Mouse (Mus musculus) kidney, postnatal 14 days (tissue): ENCODE results near the gene Anks1b.

Experiments used
- DNase-seq: peaks from one replicate; pipeline ENCODE4 v3.0.0; 2022; ENCODE audit warnings: mixed read lengths

Anks1b gene

DNA sequence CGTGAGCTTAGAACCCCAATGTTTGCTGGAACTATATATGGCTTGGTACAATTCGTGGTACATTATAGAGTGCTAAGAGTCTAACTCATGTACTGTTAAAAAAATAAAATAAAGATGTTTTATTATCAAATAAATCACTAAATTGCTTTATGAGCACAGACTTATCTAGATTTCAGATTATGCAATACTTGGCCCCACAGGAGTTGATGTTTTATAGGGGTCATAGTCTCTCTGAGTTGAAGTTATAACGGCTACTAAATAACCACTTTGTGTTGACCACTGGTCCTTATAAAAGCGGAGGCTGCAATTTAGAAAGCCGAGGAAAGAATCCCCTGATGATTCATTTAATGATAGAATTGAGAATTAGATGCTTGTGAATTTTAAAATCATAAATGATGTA is 323.6 kb downstream of the Anks1b start:
- no peak for DNase-seq

GRCm38 (mm10) chr10:90210044-90210443 is 336.7 kb downstream of the Anks1b start:
- no peak for DNase-seq

- DNase-seq = no peak
Measured at GRCm38 (mm10) chr10:90220470-90220869, 347.2 kb downstream of the Anks1b start.

- DNase-seq = no peak
Measured at GRCm38 (mm10) chr10:90222793-90223495, 349.6 kb downstream of the Anks1b start.

- no peak for DNase-seq
Measured at GRCm38 (mm10) chr10:90235273-90235672, 362.0 kb downstream of the Anks1b start.

DNA sequence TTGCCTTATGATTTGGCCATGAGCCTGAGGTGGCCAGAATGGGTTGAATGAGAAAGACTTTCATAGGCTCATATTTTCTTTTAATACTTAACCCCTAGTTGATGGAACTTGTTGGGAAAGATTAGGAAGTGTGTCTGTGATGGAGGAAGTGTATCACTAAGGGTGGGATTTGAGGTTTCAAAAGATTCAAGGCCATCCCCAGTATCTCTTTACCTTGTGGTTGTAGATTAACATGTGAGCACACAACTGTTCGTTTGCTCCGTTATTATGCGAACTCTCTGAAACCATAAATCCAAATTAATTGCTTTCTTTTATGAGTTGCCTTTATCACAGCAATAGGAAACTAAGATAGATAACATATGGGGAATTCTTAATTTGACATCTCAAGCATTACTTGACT is 364.0 kb downstream of the Anks1b start:
- no peak for DNase-seq

GRCm38 (mm10) chr10:90258944-90259714 is 385.8 kb downstream of the Anks1b start:
- DNase-seq = no peak

GRCm38 (mm10) chr10:90271321-90271720 is 398.0 kb downstream of the Anks1b start:
- no peak for DNase-seq

DNA sequence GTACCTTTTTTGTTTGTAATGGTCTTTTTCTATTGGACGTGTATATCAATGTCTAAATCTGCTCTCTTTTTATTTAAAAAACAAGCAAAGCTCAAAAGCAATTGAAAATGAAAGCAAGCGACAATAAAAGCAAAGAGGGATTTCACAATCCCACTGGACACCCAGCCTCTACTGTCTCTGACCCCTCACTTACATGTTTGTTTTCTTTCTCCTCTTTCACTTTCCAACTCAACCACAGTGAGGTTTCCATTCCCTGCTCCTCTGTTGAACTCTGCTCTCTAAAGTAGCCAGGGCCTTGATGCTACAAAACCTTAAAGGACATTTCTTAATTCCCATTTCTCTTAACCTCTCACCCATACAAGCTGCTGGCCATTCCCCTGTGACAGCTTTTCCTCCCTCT is 400.0 kb downstream of the Anks1b start:
- DNase-seq = peak; percentile 13

DNA sequence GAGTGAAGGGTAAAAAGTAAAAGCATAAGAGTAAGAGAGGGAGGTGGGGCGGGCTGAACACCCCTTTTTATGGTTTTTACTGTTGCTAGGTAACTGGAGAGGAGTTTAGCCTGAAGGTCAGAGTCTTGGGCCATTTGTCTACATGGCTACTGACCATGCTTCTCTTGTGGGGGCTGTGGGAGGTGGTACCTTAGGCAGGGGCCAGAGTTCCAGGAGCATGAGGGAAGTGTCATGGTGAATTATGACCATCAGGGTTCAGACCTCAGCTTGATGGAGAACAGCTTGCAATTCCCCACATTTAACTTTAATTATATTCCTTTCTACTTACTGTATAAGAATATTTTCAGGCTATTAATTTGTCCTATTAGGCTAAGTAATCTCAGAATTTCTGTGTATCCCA is 413.3 kb downstream of the Anks1b start:
- no peak for DNase-seq

DNA sequence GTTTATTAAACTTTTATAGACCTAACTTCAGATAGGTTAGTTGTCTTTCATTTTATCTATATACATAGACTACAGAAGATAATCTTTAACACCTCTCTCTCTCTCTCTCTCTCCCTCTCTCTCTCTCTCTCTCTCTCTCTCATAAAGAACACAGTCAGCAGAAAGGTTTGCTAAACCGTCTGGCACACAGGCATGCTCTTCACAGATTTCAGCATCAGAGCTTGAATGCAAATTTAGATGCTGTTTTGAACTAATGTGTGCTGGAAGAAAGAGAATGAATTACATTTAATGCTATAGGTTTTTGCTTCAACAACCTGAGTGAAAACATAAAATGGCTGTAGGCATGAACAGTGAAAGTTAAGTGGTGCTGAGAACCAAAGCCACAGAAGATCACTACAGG is 429.9 kb downstream of the Anks1b start:
- no peak for DNase-seq

- DNase-seq = no peak
Measured at GRCm38 (mm10) chr10:90306156-90306555, 432.8 kb downstream of the Anks1b start.

DNA sequence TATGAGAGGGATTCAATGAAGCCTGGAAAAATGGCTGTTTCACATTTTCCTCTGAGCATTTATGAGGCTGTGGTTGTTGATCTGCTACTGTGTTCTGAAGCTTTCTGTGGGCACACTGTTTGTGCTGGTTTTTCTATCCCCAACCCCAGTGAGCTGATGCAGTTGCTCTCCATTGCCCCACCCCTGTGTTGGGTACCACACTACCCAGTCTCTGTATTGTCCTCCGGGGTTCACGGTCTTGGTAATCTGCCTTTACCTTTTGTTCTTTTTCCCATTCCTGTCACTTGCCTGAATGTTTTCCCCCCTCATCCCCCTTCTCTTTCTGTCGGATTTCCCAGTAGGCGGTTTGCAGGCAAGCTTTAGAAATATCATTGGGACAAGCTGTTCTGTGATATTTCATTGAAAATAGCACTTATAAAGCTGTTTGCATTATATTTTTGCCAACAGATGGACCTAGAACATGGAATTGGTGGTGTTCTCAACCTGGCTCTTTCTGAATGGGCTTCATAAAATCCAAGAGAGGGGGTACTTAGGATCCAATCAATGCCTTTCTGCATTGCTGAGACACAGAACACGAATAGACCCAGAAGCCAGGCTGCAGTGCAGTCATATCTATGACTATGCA is 434.7 kb downstream of the Anks1b start:
- DNase-seq = no peak

GRCm38 (mm10) chr10:90329781-90330180 is 456.5 kb downstream of the Anks1b start:
- DNase-seq = no peak

DNA sequence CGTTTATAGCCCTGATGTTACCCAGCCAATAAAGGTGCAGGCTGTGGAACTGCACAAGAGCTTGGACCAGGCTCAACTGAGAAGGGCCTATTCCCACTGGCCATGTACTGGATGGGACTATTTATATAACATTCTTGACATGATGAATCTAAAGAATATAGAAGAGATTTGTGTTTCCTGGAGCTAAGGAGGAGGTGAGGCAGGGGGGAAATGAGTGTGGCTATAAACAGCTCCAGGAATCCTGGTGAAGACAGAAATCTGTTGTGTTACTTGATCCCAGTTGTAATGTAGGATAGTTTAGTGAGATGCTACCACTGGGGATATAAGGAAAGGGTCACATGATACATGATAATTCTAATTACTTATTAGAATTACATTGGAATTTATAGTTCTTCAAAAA is 472.1 kb downstream of the Anks1b start:
- DNase-seq = no peak

- DNase-seq = no peak
Measured at GRCm38 (mm10) chr10:90356258-90356657, 482.9 kb downstream of the Anks1b start.

DNA sequence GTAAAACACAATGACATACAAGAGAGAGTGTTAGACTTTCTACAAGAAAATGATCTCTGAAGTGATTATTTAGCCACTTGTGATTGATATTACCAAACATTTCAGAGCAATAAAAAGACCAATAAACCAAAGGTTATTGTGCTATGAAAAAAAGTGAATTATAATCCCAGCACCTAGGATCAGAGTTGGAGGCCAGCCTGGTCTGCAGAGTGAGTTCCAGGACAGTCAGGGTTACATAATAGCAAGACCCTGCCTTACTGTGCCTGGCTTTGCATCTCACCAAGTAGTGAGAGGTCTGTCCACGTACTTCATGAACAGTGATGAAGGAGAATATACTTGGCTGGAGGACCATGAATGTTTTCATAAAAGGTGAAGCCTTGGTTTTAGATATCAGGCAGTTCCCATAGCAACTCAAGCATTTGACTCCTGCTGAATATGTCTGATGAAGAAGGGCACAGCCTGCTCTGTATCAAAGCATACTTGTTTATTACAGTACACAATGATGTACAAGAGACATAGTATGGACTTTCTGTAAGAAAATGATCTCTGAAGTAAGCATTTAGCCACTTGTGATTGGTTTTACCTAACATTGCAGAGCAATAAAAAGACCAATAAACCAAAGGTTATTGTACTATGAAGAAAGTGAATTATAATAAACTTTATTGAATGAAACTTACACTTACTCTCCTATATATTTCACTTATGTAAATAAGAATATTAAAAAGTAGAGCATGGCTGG is 484.0 kb downstream of the Anks1b start:
- DNase-seq = no peak

- no peak for DNase-seq
Measured at GRCm38 (mm10) chr10:90369015-90369414, 495.7 kb downstream of the Anks1b start.

- no peak for DNase-seq
Measured at GRCm38 (mm10) chr10:90370751-90371150, 497.4 kb downstream of the Anks1b start.

DNA sequence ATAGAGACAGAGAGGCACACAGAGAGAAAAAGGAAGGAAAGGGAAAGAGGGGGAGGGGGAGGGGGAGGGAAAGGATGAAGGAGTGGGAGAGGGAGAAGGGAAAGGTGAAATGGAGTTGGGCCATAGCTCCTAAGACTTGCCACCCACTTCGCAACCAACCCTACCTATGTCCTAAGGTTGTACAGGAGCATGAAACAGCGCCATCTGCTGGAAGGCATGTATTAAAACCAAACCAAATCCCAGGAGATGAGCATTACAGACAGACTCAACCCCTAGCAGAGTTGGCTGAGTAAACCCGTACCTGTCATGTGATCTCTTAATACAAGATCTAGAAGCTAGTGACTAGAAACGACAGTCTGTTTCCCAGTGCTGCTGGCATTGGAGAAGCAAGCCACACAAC is 500.2 kb downstream of the Anks1b start:
- DNase-seq = peak; percentile 10

DNA sequence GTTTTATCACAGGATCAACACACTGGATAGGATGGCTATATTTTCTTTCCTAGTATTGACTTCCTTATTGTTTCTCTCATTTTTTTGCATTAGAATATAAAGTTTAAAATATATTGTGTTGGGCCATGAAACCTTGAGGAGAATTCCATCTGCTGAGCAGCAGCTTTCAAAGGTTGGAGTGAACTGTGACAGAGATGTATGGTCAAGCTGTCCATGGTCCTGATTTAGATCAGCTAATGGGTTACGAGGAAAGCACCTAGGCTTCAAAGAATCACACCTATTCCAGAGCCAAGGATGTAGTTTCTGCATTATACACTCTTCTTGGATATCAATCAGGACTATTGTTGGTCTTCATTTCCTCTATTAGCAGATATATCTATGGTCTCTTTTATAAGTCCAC is 503.3 kb downstream of the Anks1b start:
- no peak for DNase-seq

GRCm38 (mm10) chr10:90380062-90380461 is 506.8 kb downstream of the Anks1b start:
- DNase-seq = no peak

- no peak for DNase-seq
Measured at GRCm38 (mm10) chr10:90380704-90381339, 507.5 kb downstream of the Anks1b start.
